Mouse (Mus musculus) urinary bladder, postnatal 4 days (tissue): ENCODE data around the gene Pvr.

Source experiments
- DNase-seq, 2 experiments: peaks; one replicate each; pipeline ENCODE4 v3.0.0; 2021 to 2022; ENCODE audit warnings: low spot score in 2 of 2

Gene Pvr

DNA sequence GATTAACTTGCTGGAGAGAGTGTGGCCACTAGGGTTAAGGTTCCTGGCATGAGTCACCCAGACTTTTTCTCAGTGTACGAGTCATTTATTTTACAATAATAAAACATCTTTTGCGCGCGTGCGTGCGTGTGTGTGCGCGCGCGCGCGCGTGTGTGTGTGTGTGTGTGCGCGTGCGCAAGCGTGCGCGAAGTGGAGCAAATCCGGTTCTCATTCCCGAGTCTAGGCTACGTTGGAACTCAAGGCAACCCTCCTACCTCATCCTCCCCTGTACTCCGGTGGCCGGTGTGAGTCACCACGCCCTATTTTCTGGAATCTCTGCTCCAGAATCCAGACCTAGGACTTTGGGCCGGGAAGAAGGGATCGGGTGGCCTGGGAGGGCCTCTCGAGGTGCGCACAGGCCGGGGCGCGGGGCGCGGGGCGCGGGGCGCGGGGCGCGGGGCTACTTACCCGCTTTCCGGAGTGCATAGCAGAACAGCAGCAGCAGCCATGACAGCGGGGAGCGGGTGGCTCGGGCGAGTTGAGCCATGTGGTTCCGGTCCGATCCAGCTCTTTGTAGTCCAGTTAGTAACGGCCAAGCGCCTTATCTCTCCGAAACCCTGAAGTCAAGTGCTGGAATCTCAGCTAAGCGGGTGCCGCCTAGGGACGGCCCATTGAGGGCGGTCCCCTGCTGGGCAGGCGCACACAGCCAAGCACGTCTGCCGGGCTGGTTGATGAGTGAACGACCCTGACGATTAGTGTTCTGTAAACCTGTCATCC lies at the start of gene Pvr:
Gene Pvr (minus strand): TSS at position 655 of the 756 bp plus-strand sequence.
- peak; percentile 67 to 69 for DNase-seq

DNA sequence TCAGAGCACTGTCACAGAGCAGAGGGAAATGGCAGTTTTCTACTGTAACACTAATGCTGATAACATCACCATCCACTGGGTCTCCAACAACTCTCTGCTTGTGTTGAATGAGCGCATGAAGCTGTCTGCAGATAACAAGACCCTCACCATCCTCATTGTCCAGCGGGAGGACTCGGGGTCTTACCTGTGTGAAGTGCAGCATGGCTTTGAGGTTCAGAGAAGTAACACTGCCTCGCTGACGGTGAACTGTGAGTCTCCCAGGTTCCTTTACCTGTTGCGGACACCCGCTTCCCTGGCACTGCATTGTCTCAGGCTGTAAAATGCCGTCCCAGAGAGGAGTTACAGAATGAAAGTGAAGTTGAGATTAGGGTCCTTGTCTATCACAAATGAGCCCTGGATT lies 49.2 kb upstream of the Pvr start:
- peak in 1 of 2 experiments; percentile 52 for DNase-seq

DNA sequence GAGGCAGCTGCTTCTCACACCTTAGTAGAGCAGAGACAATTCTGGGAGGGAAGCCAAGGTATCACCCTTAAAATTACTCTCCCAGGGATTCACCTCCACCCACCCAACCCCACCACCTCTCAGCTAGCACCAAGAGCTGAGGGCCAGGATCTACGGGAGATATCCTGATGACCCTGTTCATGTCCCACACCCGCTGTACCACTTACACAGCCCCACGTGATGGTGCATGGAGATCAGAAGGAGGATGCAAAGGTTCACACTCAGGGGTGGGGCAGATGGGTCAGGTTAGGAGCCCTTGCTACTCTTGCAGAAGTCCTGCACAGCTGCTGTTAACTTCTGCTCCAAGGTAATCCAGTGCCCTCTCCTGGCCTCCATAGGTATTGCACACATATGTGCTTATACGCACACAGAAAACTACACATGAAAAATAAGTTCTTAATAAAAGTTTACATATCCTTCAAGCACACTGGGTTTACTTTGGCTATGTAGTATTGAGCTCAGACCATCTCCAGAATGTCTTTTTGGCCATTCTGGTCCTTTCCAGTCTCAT lies 48.7 kb upstream of the Pvr start:
- DNase-seq = peak in 1 of 2 experiments; percentile 42

DNA sequence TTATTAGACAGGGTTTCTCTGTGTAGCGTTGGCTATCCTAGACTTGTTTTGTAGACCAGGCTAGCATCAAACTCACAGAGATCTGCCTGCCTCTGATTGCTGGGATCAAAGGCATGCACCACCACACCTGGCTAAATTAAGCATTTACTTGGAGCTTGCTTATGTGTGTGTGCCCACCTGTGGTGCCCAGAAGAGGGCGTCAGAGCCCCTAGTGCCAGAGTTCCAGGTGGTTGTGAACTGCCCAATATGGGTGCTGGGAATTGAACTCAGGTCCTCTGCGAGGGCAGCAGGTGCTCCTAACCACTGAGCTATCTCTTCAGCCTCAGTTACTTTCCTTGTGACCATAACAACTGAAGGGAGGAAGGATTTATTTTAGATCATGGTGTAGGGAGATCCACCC lies 48.1 kb upstream of the Pvr start:
- DNase-seq = peak in 1 of 2 experiments; percentile 50

DNA sequence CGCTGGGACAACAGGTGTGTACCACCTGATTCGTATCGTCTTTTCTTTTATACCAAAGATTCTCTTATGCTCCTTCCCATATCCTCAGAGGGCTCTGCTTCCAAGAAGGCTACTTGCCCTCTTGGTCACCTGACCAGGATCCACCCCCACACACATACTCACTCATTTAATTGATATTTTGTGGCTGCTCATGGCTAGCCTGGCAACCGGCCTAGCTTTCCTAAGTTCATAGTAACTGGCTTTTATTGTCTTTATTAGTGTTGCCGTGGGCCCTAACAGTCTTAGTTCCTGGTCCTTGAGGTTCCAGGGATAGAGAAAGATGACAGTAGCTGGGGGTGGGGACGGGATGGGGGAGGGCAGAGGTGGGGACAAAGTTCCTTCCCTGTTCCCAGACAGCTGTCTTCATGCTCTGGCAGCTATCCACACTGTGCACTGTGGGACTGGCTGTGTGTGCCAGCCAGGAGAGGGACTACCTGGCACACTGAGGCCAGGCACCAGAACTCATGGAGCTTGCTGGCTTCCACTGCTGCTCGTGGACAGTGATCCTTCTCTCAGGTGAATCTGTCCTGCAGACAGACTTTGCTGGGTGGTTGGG lies 44.1 kb upstream of the Pvr start, which contains the start of gene Ceacam20:
Gene Ceacam20 (plus strand): TSS at position 428 of the 595 bp plus-strand sequence.
- peak in 1 of 2 experiments; percentile 23 for DNase-seq

DNA sequence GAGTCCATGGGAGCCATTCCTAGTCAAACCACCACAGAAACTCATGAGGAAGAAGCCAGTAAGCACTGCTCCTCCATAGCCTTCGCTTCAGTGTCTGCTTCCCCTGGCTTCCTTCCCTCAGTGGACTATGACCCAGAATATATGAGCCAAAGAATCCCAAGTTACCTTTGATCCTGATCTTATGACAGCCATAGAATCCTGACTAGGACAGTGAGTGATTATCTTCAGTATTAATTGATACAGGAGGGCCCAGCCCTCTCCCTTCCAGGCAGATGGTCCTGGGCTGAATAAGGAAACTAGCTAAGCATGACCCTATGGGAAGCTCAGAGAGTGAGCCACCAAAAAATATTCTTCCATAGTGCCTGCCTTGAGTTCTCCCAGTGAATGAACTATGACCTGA lies 41.5 kb upstream of the Pvr start:
- no peak for DNase-seq

DNA sequence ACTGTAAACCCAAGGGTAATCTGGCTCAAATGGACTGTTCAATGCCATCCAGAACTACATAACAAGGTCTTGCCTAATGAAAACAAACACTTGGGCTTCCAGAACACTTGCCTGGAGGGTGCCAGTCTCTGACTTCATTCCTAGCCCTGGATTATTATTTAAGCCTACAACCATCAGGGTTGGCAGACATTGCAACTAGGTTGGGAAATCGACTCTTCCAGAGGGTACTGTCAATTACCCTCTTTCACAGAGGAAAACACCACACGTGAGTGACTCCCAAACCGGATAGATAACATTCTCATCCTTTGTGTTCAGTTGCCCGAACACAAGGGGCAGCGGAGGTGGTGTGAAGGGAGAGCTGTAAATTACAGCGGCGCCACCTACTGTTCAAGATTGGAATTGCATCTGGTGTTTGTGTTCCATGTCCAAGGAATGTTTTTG lies 35.4 kb upstream of the Pvr start:
- DNase-seq = peak; percentile 72 to 92

DNA sequence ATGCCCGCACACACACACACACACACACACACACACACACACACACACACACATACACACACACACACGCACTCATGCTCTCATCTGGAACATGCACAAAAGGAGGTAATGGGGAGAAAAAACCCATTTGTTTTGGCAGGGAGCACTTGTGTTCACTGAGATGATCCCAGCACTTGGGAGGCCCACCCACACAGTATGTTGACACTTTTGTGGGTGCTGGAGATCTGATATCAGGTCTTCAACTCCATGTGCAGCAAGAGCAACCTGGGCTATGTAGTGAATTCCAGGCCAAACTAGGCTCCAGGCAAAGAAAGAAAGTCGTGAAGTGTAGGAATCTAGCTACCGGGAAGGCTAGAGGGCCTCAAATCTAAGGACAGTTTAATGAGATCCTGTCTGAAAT lies 34.9 kb upstream of the Pvr start:
- no peak for DNase-seq

DNA sequence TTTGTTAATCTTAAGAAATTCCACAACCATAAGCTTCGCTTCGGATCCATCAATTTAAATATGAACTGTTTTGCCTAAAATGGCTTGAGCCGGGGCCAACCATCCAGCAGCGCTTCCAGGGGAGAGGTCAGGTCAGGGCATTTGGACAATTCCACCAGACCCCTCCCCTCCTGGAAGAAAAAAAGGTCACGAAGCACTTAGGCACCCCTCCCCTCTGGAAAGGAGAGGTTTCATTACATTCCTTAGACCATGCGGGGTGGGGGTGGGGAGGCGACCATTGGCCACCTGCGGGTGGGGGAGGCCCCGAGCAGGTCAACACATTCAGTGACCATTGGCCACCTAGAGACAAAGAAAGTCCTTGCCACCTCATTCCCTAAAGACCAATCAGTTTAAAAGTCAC lies 32.1 kb upstream of the Pvr start:
- DNase-seq = no peak

DNA sequence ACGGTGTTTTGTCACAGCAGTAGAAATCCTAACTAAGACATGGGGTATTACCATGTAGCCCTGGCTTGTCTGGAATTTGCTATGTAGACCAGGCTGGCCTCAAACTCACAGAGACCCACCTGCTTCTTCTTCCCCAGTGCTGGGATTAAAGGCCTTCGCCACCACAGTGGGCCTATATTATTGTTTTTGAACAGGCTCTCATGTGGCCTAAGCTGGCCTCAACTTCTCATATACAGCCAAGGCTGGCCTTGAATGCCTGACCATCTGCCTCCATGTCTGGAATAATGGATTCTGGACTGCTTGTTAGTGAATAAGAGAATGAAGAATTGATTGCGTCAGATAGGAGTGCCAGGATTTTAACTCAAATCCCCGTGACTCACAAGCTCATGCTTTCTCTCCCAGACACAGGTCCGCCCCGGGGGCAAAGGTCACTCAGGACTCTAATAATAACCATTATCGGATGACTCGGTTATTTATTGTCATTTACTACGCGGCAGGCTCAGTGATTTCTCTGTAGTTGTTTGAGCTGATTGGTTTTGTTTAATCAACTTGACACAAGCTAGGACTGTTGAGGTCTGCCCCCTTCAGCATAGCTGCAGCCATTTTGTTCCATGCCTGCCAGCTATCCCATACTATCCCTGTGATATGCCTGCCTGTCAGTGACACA lies 31.5 kb upstream of the Pvr start:
- DNase-seq = no peak

DNA sequence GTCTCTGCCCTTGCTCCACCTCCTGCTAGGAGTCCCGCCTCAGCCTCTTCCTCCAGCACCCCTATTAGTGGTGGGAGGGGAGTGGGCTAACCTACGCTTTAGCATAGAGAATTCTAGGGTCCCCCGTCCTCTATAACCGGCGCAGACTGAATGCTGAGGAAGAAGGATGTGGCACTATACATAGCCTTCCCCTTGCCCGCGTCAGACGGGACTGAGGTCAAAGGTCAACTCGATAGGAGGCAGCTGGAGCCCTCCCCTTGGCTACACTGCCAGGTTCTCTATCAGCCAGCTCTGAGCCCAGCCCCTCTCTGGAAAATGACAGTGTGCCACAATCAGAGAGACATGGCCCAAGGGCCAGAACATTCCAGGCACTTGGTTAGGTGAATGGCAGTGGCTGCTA lies 29.6 kb upstream of the Pvr start, which contains the start of gene Igsf23:
Gene Igsf23 (minus strand): TSS at position 168 of the 400 bp plus-strand sequence.
- DNase-seq = no peak

DNA sequence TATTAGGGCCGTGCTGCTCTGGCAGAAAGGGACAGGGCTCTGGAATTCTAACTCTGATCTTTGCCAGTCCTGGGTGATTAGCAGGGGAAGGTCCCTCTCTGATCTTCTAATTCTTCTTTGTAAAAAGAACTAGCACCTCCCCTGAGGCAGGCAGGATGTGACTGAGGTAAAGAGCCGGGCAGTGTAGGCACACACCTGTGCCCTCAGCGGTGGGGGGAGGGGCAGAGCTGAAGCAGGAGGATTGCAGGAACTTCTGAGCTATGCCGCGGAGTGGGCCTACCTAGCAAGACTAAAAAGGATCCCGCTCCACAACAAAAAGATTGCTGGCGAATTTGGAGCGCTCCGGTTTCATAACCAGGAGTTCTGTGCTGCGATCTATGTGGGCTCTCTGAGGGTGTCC lies 29.0 kb upstream of the Pvr start:
- no peak for DNase-seq

DNA sequence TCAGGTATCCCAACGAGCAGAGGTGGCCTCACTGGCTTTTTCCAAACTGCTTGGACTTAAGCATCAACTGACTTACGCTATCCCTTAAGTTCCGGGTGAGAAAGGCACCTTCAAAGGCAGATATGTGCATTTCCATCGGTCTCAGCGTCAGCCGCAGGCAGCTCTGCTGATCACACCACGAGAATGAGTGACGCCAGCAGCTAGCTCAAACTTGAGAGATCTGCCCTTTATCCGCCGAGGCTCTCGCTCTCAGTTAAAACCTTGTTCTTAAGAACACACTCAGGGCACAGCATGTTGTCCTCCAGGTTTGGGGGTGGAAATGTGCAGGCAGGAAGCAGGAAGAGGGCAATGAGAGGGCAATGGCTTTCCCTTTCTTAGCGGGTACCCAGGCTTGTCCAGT lies 28.0 kb upstream of the Pvr start:
- DNase-seq = no peak

DNA sequence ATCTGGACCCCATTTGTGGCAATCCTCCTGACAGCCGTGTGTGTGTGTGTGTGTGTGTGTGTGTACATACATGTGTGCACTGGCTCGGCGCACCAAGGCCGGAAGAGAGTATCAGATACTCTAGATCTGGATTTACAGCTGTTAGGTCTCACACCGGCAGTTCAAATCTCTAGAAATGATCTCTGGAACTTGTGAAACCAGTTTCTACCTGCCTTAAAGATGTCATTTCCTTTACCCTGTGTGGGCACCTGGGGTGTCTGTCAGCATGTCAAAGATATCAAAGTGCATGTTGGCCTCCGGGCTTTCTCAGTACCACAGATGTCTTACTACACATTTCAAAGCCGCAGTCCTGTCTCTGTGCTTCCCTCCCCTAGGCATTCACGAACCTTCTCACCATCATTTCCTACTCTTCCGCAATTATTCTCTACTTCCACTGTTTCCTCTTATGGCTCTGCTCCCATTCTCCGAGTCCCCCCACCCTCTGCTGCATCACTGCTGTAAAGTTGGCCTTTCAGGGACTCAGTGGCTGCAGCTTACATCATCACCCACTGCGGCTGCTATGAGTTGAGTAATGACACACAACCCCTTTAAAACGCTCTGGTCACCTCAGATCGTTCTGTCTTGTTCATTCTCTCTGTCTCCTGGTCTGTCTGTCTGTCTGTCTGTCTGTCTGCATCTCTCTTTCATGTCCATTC lies 25.0 kb upstream of the Pvr start:
- no peak for DNase-seq

DNA sequence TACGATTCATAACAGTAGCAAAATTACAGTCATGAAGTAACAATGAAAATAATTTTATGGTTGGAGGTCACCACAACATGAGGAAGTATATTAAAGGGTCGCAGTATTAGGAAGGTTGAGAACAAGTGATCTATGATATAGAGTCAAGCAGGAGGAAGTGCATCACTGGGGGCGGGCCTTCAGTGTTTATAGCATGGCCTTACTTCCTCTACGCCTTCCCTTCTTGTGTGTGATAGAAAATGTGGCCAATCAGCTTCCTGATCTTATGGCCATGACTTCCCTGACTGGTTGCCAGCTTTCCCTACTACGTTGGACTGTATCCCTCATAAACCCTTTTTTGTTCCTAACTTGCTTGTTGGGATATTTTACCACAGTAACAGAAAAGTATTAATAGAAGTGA lies 24.2 kb upstream of the Pvr start:
- no peak for DNase-seq

DNA sequence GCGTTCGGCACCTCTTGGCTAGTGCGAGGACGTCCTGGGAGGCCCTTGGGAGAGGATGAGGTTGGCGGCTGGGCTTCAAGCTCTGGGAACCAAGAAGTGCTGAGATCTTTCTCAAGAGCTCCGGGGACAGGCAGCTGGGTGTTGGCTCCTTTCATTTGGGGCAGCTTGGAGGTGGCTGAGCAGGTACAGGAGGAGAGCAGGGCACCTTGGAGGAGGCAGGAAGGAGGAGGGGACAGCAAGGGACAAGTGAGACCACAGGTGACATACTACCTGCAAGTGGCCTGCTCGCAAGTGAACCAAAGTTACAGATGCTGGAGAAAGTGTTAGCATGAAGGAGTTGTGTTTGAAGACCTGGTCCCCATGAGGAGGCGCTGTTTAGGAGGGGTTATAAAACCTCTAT lies 23.7 kb upstream of the Pvr start:
- no peak for DNase-seq

DNA sequence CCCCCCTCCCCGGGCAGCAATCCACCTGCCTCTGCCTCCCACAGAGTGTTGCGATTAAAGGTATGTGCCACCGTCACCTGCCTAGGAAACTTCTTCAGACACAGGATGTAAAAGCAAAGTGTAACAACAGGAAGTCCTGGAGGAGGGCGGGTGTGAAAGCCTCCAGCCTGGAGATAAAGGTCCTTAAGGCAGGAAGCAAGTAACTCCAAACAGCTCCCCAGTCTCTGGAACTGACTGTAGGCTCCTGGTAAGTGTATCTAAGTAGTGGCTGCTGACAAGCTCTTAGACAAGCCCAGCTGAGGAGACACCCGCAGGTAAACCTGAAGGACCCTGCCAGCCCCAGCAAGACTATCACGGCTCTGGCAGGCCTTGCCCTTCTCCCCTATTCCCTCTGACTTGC lies 19.3 kb upstream of the Pvr start:
- DNase-seq = no peak

DNA sequence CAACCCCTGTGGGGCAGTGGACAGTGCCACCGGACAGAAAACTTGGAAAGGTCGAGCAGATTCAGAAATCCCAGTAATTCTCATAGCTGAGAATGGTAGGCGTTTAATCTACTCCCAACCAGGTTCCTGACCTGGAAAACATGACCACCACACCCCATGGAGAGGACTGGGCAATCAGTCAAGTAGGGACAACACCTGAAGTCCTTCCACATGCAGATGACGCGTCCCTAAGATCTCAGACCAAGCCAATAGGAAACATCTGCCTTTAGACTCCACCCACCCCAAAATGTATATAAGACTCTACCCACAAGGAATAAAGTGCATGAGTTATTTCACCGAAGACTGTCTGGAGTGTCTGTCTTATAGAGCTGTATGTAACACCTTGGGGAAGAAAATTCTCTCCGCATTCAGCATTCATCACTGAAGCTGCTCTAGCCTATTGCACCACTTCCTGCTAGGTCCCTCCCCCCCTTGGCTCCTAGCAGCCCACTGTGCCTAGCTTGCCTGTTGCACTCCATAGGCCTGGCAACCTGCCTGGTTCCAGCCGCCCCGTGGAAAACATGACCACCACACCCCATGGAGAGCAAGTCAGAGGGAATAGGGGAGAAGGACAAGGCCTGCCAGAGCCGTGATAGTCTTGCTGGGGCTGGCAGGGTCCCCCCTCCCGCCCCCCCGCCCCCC lies 18.7 kb upstream of the Pvr start:
- DNase-seq = peak; percentile 63 to 85

DNA sequence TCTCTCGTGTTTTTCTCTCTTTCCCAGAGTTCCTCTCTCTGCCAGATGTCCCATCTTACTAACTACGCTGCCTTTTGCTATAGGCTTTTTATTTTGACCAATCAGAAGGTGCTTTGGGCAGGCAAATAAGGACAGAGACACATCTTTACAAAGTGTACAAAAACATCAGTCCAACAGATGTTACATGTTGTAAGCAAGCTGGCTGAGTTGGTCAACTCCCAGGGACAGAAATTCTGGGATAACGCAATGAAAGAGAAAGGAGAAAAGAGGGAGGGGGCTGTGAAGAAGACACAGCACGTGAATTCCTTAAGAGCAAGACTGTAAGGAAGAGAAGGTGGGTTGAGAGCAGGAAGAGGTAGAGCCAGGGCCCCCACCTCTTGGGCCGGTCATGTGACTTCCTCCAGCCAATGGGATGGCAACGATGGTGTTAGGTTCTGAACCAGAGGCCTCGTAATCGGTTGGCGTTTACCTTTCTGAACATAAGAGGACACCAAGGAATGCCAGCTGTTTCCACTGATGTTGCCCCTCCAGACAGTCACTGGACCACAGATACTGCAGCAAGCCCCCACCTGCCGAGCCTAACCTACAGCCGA lies 16.4 kb upstream of the Pvr start:
- no peak for DNase-seq

DNA sequence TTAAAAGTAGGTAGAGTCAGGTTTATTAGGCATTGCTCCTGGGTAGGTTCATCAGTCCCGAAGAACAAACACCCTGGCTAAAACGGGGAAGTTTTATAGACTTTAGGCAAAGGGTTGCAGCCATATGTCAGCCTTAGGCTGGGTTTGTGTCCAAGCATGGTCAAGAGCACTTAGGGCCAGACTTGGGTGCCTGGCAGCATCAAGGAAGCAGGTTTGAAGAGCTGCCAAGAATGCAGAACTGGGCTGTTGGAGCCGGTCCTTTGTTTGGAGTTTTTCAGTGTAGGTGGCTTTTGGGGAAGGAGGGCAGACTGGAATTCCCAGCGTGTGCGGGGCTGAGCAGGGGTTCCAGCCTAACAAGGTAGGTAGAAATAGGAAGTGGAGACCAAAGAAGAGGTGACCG lies 15.0 kb upstream of the Pvr start:
- no peak for DNase-seq

DNA sequence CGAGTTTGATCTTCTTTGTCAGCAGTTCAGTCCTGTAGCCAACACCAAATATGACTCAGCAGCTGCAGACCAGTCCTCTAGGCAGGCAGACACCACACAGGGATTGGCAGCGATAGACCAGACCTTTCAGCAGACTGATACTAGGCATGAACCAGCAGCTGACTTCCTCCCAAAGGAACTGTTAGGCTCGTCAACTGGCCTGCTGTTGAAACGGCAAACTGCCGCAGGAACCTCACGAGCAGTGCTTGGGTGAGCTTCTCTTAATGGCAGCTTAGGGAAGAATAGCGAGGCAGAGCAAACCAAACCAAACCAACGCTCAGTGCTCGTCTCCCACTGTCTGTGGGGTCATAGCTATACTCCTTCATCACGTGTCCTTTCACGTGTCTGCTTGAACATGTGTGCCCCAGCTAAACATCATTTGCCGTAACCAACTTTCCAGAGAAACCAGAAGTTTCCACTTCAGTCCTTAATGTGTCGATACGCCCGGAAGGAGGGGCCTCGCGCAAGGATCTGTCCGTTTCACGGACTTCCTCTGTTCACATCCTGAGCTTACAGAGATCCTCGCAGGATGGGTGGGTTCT lies 14.3 kb upstream of the Pvr start:
- no peak for DNase-seq
